Mouse (Mus musculus): Measurements from ENCODE around the gene Stk17b.
"Not testable (repeated sequence)": the region's sequence is repeated elsewhere in the genome, so short reads cannot be mapped to it uniquely, and the experiment has no call there.

The Stk17b gene

DNA sequence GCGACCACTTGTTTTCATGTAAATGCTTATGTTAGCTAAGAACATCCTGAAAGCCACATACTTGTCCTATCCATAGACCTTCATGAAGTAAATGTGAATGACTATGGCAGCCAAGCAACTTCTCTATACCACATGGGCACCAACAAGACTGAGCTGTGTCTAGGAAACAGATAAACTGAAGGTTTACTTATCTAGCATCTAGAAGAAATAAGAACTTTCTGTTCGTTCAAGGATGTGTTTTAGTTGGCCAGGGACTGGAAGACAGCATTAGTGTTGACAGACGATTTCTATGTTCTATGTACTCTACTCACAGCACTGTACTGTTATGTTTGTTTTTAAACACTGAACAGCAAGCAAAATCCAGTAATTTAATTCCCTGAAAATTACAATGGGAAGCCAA, 2.9 kb downstream of the Stk17b start:
- no peak for DNase-seq

GRCm38 (mm10) chr1:53781311-53781710, 3.7 kb downstream of the Stk17b start:
- DNase-seq = peak; percentile 46

GRCm38 (mm10) chr1:53776176-53776905, 8.7 kb downstream of the Stk17b start:
- DNase-seq = peak; percentile 38

DNA sequence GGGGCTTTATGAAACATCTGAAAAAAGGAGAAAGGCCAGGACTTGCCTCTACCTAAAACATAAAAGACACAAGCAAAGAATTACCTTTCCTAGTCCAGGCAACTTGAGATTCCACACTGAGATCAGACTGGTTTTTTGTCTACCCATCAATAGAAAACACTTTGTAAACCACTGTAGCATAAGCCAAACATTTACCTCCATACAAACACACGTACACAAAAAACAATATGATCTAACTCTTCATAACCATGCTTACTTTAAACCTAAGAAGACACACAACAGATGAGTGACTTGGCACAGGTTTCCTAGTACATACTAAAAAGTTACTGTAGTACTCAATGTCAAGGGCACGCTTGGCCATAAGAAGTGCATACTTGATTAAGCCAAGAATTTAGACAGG, 9.5 kb downstream of the Stk17b start:
- DNase-seq = no peak

- no peak for DNase-seq
Measured at GRCm38 (mm10) chr1:53775036-53775435, 10.0 kb downstream of the Stk17b start.

GRCm38 (mm10) chr1:53774571-53774970, 10.5 kb downstream of the Stk17b start:
- DNase-seq = no peak

DNA sequence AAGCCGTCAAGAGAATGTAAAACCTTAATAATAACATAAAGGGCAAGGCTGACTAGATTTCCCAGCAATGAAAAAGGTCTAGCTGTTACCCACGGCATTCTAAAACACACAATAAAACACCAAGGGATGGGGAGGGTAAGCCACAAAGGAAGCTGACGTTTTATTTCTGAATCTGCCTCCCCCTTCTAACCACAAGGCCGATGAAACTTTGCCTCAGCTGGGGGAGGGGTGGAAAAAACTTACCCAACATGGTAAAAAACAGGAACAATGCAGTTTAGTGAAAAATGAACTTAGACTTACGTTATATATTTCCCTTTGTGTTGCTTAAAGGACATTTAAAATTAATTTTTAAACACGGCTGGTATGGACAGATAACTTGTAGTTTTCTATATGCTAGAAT, 11.0 kb downstream of the Stk17b start:
- DNase-seq = peak; percentile 87

DNA sequence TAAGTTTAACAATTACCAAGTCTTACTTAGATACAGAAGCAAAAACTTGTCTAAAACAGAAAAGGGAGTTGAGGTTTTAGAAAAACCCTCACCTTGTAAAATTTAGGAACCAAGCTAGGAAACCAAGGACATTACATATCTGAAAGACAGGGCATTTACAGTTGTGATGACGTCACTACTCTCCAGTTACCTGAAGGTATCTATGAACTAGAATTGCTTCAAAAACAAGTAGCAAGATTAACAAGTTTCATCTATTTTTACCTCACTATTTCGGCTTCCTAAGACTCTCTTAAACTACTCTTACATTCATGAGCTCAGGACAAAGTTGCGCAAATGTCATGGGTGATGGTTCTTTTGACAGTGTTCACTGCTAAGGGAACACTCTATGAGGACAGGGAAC, 12.1 kb downstream of the Stk17b start:
- no peak for DNase-seq

- no peak for DNase-seq
Measured at GRCm38 (mm10) chr1:53771476-53771875, 13.5 kb downstream of the Stk17b start.

- DNase-seq = no peak
Measured at GRCm38 (mm10) chr1:53766112-53766511, 18.9 kb downstream of the Stk17b start.

GRCm38 (mm10) chr1:53757316-53757715, 27.7 kb downstream of the Stk17b start:
- no peak for DNase-seq

GRCm38 (mm10) chr1:53753501-53753900, 31.5 kb downstream of the Stk17b start:
- not testable (repeated sequence) for DNase-seq

DNA sequence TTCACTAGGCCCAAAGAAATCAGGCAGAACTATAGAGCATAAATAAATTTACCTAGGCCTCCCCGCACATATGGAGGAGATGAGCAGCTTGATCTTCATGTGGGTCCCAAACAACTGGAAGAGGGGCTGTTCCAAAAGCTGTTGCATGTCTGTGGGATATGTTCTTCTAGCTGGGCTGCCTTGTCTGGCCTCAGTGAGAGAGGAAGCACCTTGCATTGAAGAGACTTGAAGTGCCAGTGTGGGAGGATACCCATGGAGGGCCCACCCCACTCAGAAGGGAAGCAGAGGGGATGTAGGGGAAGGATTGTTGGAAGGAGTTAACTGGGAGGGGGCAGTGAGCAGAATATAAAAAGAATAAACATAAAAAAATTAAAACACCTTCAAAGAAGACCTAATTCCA, 33.9 kb downstream of the Stk17b start:
- no peak for DNase-seq

DNA sequence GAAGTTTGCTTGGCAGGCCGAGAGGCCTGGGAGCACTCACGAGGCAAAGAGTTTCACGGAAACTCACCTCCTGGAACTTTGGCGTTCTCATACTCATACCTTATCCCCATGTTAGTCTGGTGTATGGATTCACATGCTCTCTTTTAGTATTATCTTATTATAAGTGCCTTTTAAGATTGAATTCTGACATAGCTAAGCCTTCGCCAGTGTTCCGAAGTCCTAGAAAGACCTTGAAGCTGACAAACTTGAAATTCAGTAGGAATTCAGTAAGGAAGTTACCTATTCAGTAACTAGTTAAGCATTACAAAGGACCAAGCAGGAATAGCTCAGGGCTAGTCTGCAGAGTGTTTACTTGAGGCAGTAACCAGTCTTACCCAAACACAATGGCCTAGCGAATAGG, 34.3 kb downstream of the Stk17b start:
- not testable (repeated sequence) for DNase-seq

GRCm38 (mm10) chr1:53749881-53750385, 35.1 kb downstream of the Stk17b start:
- not testable (repeated sequence) for DNase-seq

- no peak for DNase-seq
Measured at GRCm38 (mm10) chr1:53748571-53748970, 36.5 kb downstream of the Stk17b start.

- DNase-seq = no peak
Measured at GRCm38 (mm10) chr1:53746001-53746400, 39.0 kb downstream of the Stk17b start.

DNA sequence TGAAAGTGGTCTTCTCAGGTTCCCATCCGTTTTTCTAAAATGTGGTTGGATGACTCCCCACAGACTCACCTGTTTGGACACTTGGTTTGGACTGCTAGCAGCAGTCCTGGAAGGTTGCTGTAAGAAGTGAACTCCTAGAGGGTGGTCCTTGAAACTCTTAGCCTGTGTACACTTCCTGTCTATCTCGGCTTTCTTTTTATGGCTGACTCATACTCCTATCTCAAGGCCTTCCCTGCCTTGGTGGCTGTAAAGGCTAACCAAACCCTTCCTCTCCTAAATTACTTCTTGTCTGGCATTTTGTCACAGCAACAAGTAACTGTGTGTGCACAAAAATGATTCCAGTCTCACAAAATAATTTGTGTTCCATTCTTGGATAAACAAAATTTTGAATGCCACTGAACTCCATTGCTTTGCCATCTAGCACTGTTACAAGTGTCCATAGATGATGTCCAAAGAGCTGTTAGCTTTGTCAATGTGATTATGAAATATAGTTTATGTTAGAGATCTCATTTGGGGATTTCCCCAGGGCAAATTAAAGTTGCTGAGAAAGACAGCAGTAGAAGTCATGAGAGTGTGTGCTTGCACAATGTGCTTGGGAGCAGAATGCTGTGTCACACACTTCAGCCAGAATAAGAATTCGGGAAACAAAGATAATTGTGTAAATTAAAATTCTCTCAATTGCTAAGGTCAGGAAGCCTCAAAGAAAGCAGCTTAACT, 43.1 kb downstream of the Stk17b start:
- DNase-seq = no peak

DNA sequence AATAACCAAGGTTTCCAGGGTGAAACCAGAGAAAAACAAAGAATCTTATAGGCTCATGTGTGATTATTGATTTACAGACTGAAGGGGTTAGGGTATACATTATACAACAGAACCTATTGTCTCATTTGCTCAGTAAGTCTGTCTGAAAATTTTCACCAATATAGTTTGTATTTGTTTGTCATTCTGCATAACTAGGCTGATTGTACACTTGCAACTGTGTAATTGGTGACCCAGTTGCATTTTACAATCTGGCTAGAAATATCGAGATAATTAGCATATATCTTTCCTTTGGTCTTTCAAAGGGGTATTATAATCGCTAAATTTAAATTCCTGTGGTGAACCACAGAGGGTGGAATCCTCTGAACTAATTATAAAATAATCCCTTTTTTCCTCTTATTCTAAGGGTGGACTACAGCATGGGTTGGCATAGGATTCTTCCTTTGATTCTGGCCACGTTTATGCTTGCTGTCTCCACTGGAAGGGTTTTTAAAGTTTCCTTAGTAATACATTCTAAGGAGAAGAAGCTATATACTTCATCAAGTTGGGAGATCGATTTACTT, 44.2 kb downstream of the Stk17b start:
- DNase-seq = no peak

DNA sequence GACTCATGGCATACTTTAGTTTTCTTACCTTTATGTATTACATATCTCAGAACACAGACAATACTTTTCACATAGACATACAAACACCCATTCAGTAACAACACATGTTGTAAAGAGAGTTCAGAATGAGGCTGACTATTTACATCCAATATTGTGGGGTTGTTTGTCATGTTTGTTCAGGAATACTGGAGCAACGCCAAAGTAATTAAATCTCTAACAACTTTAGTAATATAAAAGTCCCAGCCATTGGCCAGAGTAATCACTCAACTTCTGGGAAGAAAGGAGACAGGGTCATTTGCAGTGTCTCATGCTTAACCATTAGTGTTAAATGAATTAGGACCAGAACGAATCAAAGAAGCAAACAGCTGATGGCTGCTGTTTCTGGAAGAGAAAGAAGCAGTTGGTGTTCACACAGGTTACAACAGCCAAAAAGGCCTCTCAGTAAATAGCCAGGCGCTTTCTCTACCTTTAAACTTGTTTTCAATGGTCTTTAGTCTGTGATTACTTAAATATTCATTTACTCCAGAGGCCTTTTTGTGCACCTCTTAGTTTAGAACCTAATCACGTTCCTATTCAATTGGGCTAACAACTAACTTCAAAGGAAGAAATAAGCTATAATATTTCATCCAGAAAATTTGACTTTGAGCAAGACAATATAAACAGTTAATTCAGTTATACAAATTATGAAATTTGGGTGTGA, 44.8 kb downstream of the Stk17b start:
- DNase-seq = not testable (repeated sequence)

DNA sequence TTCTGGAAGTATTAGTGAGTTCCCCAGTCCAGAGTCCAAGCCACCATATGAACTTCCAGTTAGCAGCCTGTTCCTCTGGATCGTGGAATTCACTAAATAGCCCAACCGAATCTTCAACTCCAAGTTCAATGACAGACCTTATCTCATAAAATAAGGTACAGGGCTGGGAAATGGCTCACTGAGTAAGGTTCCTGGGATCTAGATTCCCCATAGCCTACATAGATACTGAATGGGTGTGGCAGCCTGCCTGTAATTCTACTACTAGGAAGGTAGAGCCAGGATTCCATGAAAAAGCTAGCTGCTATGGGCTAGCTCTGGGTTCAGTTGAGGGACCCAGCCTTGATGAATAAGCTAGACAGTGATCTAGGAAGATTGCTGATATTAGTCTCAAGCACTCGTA, 48.4 kb downstream of the Stk17b start:
- DNase-seq = no peak

DNA sequence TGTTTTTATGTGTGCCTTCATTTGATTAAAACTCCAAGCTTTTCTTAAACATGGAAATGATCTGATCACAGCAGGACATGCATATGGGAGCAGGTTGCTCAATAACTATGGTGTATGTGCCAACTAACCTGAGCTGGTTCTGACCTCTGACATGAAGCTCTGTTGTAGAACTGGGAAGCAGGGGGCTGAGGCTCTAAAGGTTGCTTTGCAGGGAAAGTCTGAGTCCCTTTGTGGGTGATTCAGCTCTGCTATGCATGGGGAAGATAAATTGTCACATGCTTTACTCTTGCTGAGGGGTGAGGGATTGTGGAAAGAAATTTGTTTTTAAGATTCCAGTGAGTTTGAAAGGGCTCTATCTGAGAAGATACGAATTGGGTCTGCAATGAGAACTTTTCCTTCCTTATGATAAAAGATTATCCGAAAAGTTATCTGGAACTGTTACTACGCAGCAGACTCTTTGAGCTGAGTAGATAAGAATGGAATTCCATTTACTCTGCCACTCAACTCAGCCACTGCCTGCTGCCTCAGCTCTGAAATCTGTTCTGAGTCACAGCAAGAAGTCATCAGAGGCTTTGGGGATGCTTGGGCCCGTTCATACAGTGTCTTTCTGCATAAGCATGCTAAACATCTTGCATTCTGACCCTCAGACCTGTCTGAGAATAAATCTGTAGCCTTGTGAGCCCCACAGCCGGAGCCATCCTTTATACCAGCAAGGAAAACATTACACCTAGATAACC, 56.4 kb downstream of the Stk17b start:
- no peak for DNase-seq

DNA sequence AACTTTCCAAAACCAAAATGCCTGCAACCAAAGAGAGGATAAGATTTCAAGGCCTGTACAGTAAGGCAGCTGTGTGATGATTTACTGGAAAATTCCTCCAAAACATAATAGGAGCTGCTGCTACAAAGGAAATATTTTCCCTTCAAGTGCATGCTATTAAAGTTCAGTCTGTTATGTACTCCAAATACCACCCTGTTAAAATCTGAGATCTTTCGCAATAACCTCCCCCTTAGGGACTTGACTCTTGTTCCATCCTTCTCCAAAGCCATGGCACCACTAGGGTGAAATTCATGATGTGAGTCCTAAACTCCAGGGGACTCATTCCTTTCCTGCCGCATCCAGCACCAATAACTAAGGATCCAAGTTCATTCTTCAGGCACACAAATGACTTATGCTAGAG, 58.1 kb downstream of the Stk17b start:
- no peak for DNase-seq

Measured in thymus, postnatal 25 days (tissue).